Mouse (Mus musculus): ENCODE measurements around the gene Tmem87b. TPM values are rescaled to one million over a fixed set of nuclear protein-coding genes. Genes with fewer than 3 reads are reported as not detected.
A peak's percentile ranks its signal among the peaks of the same experiment; 100 is the strongest.

Tmem87b gene
- total RNA-seq, 4 experiments from 2014 or later: 18.0 to 20.6 (median 19.3) TPM

DNA sequence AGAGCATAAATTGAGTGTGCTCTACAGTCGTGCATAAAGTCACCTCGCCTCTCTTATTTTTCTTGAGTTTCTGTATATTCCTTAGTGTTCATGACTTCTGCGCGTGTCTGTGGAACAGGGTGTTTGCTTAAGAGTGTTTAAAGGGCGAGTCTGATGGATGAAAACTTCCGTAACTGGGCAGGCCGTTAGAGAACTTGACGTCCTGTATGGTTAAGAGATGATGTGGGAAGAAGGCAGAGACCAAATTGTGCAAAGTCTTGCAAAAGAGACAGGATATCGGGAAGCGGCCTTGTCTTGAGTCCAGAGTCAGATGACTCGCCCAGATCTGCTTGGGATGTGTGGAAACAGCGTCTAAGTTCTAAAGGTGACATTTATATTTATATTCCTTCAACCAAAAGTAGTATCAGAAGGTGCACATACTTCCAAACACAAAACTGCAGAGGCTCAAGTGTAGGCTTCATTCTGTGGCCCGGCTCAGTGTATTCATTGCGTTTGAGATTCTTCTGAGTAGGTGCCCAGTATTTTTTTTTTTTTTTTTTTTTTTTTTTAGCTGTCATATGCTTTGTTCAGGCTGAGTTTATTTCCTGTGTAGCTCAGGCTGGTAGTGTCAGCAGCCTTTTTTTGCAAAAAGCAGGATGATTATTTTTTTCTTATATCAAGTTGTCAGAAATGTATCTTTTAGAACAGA, 1.2 kb downstream of the Tmem87b start:
- DNase-seq (ENCODE audit: low spot score): peak; percentile 41

DNA sequence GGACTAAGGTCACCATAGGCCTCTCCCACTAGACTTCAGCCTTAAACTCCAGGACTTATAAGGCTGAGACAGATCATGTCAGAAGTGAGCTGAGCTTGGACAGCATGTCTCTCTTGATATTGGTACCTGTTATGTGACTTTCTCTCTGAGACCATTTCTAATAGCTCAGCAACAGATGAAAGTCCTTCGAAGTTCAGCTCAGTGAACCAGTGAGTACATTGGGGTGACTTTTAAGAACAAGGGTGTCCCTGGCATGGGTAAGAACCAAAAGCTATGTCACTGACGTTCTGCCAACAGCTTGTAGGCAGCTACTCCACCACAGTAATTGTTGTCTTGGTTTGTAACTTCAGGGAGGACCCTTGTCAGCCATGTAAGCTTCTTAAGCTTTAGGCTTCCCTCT, 2.7 kb downstream of the Tmem87b start:
- DNase-seq (ENCODE audit: low spot score): no peak

DNA sequence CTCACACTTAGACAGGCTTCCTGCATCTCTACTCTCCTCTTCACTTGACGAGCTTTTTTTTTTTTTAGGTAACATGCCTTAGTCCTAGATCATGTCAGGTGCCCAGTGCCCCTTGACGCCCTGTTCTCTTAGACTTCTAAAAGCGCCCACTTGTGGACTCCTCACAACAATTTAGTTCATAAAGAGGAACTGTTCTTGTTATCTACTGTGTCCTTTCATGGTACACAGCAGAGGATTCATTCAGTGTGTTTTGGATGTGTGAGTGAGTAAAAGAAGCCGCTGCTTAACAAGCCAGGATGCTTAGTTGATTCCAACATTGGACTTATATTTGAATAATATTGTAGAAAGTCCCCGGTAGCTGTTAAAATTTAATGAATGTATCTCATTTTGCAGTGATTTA, 6.0 kb downstream of the Tmem87b start:
- no peak for DNase-seq (ENCODE audit: low spot score)

- no peak for DNase-seq (ENCODE audit: low spot score)
Observed at GRCm38 (mm10) chr2:128827787-128828186, 9.9 kb downstream of the Tmem87b start.

DNA sequence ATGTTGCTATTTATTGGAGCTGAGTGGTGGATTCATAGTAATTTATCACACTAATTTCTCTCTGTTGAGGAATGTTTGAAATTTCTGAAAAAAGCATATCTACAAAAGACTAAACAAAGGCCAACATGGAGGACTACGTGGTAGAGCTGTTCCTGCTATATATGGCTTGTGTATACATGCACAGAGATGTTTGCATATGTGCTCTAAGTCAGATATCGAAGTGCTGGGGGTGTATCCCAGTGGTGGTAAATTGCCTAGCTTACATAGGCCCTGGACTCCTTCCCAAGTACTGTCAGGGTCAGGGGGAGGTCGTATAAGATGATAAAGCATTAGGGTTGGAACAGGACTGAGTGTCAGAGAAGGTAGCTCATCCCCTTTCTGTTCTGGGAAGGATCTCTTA, 14.7 kb downstream of the Tmem87b start:
- DNase-seq (ENCODE audit: low spot score): no peak

GRCm38 (mm10) chr2:128833035-128833434, 15.1 kb downstream of the Tmem87b start:
- DNase-seq (ENCODE audit: low spot score): no peak

GRCm38 (mm10) chr2:128833435-128833834, 15.5 kb downstream of the Tmem87b start:
- no peak for DNase-seq (ENCODE audit: low spot score)

GRCm38 (mm10) chr2:128837531-128837930, 19.6 kb downstream of the Tmem87b start:
- DNase-seq (ENCODE audit: low spot score): no peak

GRCm38 (mm10) chr2:128838611-128839010, 20.7 kb downstream of the Tmem87b start:
- DNase-seq (ENCODE audit: low spot score): no peak

- DNase-seq (ENCODE audit: low spot score): no peak
Observed at GRCm38 (mm10) chr2:128839501-128839900, 21.6 kb downstream of the Tmem87b start.

DNA sequence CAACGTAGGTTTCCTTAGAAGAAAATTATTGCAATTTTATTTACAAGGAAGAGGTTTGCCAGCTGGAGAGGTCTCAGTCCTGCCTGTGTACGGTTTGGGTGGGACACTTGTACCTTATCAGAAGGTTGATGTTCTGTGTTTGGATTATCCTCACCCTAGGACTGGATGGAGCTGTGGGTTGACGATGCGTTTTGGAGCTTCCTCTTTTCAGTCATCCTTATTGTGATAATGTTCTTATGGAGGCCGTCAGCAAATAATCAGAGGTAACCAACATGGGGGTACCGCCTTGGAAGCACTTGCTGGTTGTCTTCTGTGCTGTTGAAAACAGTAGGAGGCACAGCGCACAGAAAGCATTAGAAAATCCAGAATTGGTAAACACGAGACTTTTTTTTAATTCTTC, 24.5 kb downstream of the Tmem87b start:
- DNase-seq (ENCODE audit: low spot score): no peak

GRCm38 (mm10) chr2:128850036-128850435, 32.1 kb downstream of the Tmem87b start:
- DNase-seq (ENCODE audit: low spot score): no peak

DNA sequence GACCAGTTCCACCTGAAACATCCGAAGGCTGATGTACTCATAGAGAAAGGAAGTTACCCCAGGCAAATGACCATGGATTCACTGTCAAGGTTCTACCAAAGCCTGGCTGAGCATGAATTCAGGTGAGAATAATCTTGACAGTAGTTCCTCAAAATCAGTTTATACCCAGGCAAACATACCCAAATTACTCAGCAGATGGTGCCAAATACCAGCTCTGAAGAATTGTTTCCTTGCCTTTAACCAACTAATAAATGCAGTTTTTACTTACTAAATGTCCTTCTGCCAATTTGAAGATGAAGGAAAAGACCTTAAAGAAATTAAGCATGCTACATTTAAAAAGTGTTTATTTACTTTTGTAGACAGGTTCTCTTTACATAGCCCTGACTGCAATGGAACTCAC, 38.8 kb downstream of the Tmem87b start:
- no peak for DNase-seq (ENCODE audit: low spot score)

GRCm38 (mm10) chr2:128858962-128859361, 41.0 kb downstream of the Tmem87b start:
- no peak for DNase-seq (ENCODE audit: low spot score)

DNA sequence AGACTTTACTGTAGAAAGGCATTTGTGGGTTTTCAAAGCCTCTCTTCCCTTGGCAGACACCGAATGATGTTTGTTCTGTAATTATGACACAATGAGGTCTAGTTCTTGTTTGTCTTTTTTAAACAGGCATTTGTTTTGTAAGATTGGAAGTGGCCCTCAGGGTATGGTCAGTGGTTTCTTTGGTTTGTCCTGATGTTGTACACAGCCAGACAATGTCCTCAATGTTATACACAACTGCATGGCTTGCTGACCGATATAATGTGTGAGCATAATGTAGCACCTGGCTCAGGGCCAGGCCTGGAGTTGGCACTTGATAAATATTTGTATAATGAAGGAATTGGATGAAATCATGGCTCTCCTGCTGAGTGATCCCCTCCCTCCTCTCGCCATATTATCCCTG, 41.9 kb downstream of the Tmem87b start:
- DNase-seq (ENCODE audit: low spot score): no peak

DNA sequence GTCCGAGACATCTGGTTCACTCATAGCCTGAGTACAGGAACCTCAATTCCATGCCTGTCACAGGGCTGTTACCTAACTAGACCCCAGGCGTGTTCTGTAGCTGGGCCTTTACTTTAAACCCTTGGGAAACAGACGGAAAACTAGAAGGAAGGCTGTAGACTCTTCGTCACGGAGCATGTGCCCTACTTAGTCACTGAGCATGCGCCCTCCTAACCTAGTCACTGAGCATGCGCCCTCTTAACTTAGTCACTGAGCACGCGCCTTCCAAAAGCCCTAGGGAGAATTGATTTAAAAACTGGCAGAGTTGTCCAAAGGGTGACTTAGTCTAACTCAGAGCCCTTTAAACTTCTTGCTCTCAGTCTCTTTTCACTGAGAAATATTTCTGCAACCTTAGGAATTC, 44.7 kb downstream of the Tmem87b start, which contains the start of gene Fbln7:
TSS of gene Fbln7 (plus strand) at position 346 of the 400 bp plus-strand sequence.
- DNase-seq (ENCODE audit: low spot score): no peak

- DNase-seq (ENCODE audit: low spot score): peak; percentile 42
Observed at GRCm38 (mm10) chr2:128863777-128864331, 45.9 kb downstream of the Tmem87b start.

- DNase-seq (ENCODE audit: low spot score): no peak
Observed at GRCm38 (mm10) chr2:128865061-128865460, 47.1 kb downstream of the Tmem87b start.

DNA sequence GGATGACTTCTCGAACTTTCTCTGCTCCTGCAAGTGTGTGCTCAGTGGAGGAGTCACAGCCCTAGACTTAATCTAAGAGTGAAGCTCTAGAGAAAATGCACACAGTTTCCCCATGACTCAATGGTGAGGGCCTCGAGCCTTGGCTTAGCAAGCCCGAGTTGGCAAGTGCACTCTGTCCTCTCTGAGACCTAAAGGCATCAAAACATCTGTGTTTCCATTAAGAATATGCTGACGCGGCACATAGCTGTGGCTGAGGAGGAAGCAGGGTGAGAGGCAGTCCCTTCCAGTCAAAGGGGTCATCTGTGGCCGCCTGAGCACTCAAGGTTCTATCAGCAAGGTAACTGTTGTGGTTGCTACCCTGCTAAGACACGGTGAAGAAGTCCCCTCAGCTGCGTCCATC, 53.7 kb downstream of the Tmem87b start:
- DNase-seq (ENCODE audit: low spot score): no peak

DNA sequence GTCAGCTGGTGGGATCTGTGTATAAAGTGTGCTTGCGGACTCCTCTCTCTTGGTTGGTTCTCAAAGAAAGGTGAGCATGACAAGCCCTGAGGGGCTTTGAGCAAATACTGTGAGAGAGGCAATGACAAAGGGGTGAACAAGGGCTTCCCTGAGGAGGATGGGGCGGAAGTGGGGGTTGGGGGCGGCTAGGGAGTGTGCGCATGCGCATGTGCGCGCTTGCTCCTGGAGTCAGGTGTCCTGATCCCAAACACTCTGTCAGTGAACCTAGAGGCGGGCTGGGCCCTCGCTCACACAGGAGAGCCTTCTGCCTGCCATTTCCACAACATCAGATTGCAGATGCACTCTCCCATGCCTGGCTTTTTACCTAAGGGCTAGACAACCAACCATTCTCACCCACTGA, 54.3 kb downstream of the Tmem87b start:
- no peak for DNase-seq (ENCODE audit: low spot score)

GRCm38 (mm10) chr2:128875526-128875925, 57.6 kb downstream of the Tmem87b start:
- DNase-seq (ENCODE audit: low spot score): no peak

- no peak for DNase-seq (ENCODE audit: low spot score)
Observed at GRCm38 (mm10) chr2:128881236-128881635, 63.3 kb downstream of the Tmem87b start.

- DNase-seq (ENCODE audit: low spot score): no peak
Observed at GRCm38 (mm10) chr2:128885225-128885811, 67.4 kb downstream of the Tmem87b start.

All from heart, adult 8-10 months (tissue).